Mouse (Mus musculus): Measurements from ENCODE around the gene Rem2. TPM values are rescaled to one million over a fixed set of nuclear protein-coding genes. Genes with fewer than 3 reads are reported as not detected.
A peak's percentile ranks its signal among the peaks of the same experiment; 100 is the strongest.

Gene Rem2
- 2.4 and 3.8 TPM in 2 replicates for polyA plus RNA-seq (2016; fragmentation: Nextera tagmentation; extraction: Ambion mirVana)

DNA sequence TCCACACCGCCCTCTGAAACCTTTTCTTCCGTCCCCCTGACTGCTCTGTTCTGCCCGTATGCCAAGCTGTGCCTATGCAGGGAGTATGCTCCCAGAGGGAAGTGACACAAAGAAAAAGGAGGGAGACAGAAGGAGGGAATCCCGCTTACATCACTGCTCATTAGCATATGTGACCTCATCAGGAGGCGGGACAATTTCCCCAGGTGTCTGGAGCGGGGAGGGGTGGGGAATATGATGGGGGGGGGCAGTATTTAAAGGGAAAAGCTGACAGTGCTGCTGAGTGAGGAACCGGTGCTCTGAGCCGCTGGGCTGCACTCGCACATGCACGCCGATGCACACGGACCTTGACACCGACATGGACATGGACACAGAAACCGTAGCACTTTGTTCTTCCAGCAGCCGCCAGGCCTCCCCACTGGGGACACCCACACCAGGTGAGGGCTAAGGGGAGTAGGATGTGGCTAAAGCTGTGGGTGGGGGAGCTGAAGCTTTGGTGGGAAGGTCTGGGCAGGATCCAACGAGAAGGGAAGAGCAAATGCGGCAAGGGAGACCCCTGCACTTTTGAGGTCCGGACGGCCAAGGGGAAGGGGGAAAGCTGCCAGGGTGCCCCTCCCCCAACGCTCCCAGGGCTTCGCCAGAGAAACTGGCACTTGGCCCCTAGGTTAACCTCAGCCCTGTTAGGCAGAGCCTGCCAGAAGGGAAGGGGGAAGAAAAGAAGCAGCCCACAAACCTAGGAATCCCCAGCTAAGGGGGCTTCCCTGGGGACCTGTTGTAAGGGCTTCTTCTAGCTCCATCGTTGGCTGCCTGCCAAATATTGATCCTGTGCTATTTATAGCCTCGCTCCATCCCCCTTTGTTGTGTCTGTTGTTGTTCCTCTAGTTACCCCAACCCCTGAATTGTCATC is at the start of gene Rem2:
Gene Rem2 (plus strand): TSS at position 160 of the 904 bp plus-strand sequence.
- no peak for DNase-seq (ENCODE audit: low spot score)
- Histone ChIP-seq H3K4me1 (peaks cover 40% of the 10 kb centered on the region), H3K4me3 (peak within 1 kb of the TSS; percentile 68), H3K27me3 (ENCODE audit: insufficient read depth, poor library complexity, severe bottlenecking) (peaks cover 46% of the 10 kb centered on the region), H3K9me3 (no peaks in the 10 kb centered on the region), H3K27ac (peak within 1 kb of the TSS; percentile 80), H3K36me3 (peaks cover 6% of the 10 kb centered on the region; the same call in 1 of the 2 replicates)
- 1% methylated on average over 23 of the region's 23 CpGs for WGBS

DNA sequence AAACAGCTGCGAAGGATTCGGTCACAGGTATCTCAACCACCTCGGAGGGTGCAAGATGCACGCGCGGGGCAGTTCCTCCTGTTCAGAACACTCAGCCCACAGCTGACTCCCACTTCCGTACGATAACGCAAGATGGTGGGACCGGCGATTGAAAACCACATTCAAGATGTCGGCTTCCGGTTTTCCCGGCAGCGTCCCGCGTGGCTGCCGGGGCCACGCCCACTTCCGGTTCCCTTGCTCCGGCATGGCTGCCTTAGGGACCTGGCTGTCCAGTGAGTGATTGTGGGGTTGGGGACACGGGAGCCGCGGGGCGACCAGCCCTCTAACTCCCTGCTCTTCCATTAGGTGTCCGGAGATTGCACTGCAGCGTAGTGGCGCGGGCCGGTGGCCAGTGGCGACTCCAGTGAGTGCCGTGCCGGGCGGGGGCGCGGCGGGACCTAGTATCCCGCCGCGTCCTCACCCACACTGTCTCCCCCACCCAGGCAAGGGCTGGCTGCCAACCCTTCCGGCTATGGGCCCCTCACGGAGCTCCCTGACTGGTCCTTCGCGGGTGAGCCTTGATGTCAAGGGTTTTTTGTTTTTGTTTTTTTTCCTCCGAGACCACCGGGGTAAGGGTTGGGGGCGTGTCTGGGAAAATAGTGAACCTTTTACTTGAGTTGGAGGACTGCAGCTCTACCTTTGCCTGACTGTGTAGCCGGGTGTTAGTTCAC is 49.1 kb upstream of the Rem2 start, which contains the start of gene Mrpl52:
Gene Mrpl52 (plus strand): TSS at position 221 of the 710 bp plus-strand sequence.
- peak within 1 kb of the TSS; percentile 80 for H3K4me3 ChIP-seq
- peaks cover 25% of the 10 kb centered on the region for H3K4me1 ChIP-seq
- peak; percentile 97 for DNase-seq (ENCODE audit: low spot score)
- no peaks in the 10 kb centered on the region; the same call in 1 of the 2 replicates for H3K9me3 ChIP-seq
- no peaks in the 10 kb centered on the region for H3K27me3 ChIP-seq (ENCODE audit: insufficient read depth, poor library complexity, severe bottlenecking)
- H3K36me3 ChIP-seq: peaks cover 14% of the 10 kb centered on the region; the same call in 1 of the 2 replicates
- under 1% methylated on average over 48 of the region's 48 CpGs for WGBS
- peak within 1 kb of the TSS; percentile 91 for H3K27ac ChIP-seq

DNA sequence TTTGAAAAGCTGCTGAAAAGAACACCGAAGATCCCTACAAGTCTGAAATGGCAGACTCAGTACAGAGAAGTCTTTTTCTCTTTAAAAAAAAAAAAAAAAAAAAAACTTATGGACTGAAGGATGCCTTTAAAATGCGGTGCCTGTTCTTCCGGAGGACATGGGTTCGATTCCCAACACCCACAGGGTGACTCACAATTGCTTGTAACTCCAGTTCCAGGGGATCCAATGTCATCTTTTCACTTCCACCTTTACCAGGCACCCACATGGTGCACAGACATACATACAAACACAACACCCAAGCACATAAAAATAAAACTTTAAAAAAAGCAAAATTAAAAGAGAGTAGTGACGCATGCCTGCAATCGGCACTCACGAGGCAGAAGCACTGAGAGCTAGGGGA is 48.2 kb upstream of the Rem2 start:
- Histone ChIP-seq H3K36me3 (peaks cover 14% of the 10 kb centered on the region; the same call in 1 of the 2 replicates), H3K9me3 (no peaks in the 10 kb centered on the region; the same call in 1 of the 2 replicates), H3K27me3 (ENCODE audit: insufficient read depth, poor library complexity, severe bottlenecking) (no peaks in the 10 kb centered on the region), H3K4me3 (peak overlapping the region; percentile 80), H3K4me1 (peaks cover 32% of the 10 kb centered on the region), H3K27ac (no peak overlapping the region)
- DNase-seq (ENCODE audit: low spot score): no peak
- WGBS: 93% methylated on average over 7 of the region's 7 CpGs

DNA sequence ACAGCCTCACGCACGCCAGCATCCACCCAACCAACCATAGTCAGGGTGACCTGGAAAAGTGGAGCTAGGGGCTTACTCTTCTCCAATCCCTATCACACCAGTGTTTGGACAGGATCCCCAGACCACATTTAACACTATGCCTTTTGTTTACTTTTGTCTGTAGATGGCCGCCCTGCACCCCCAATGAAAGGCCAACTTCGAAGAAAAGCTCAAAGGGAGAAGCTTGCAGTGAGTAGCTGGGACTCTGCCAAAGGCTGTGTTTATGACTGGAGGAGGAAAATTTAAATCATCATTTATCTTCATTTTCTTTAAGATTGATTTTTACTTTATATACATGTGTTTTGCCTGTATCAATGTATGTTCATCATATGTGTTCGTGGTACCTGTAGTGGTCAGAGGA is 47.5 kb upstream of the Rem2 start:
- Histone ChIP-seq H3K27ac (no peak overlapping the region), H3K4me1 (peaks cover 39% of the 10 kb centered on the region), H3K27me3 (ENCODE audit: insufficient read depth, poor library complexity, severe bottlenecking) (no peaks in the 10 kb centered on the region), H3K9me3 (no peaks in the 10 kb centered on the region; the same call in 1 of the 2 replicates), H3K4me3 (no peak overlapping the region), H3K36me3 (peaks cover 14% of the 10 kb centered on the region; the same call in 1 of the 2 replicates)
- no peak for DNase-seq (ENCODE audit: low spot score)
- 95% methylated on average over 5 of the region's 5 CpGs for WGBS

DNA sequence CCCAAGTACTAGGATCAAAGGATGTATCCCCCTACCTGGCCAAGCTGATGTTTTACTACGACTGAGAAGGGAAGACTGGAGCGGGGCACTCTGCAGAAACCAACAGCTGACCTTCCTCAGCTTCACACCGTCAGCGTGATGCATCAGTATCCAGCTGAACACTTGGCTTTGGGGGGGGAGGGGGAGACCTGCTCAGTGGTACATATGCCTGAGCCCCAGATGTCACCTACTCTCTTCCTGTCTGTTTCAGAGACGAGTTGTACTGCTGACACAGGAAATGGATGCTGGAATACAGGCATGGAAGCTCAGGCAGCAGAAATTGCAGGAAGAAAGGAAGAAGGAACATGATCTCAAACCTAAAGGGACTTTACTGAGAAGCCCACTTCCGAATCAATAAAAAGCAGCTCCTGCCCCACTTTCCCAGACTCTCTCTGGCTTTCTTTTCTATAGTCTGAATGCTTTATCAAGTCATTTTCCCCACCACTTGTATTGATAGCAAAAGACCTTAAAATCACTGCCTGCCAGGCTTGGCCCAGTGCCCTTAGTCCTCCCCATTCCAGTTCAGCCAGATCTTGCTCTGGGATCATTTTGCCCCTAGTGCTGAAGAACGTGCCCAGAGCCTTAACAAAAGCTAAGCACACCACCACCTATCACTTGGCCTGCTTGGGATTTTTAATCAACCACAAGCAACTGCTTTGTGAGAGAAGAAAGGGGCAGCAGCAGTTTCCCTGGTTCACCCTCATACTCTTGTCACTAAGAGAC is 46.4 kb upstream of the Rem2 start:
- Histone ChIP-seq H3K27me3 (ENCODE audit: insufficient read depth, poor library complexity, severe bottlenecking) (no peaks in the 10 kb centered on the region), H3K36me3 (peaks cover 14% of the 10 kb centered on the region; the same call in 1 of the 2 replicates), H3K9me3 (no peaks in the 10 kb centered on the region), H3K4me1 (peaks cover 50% of the 10 kb centered on the region), H3K27ac (peak overlapping the region; percentile 100), H3K4me3 (peak overlapping the region; percentile 90; the same call in 1 of the 2 replicates)
- no peak for DNase-seq (ENCODE audit: low spot score)
- 51% methylated on average over 7 of the region's 7 CpGs for WGBS

DNA sequence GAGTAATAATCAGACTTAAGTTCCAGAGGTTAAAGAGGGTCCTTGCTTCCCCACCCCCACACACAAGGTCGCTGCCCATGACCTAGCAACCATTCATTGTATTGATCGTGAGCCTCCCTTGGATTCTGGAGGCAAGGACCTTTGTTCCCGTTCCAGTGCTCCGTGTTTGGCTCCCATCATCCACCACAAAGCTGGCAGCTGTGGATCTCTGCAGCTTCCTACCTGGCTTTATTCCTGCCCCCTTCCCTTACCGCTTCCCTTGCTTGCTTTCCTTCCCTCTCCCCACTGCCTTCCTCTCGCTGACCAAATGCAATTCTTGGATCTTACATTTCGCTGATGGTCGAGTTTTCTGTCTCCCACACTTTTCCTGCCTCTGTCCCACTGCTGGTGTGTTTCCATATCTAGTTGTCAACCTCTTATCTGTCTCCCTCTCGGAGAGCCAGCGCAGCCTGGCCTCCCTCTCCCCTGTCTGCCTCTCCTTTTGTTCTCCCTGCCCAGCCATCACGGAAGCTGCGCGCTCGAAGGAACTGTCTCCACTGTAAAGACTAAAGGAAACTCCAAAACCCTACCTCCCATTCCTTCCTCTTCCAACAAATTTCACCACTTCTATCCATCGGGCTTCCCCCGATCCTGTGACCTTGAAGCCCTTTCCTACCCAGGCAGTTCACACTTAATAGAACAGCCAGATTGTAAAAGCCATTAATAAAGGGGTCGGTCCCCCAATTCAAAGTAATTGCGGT is 45.3 kb upstream of the Rem2 start:
- Histone ChIP-seq H3K36me3 (peaks cover 20% of the 10 kb centered on the region), H3K4me1 (peaks cover 60% of the 10 kb centered on the region), H3K4me3 (peak overlapping the region; percentile 90), H3K27ac (peak overlapping the region; percentile 100), H3K27me3 (ENCODE audit: insufficient read depth, poor library complexity, severe bottlenecking) (no peaks in the 10 kb centered on the region), H3K9me3 (no peaks in the 10 kb centered on the region)
- DNase-seq (ENCODE audit: low spot score): no peak
- 2% methylated on average over 18 of the region's 18 CpGs for WGBS

DNA sequence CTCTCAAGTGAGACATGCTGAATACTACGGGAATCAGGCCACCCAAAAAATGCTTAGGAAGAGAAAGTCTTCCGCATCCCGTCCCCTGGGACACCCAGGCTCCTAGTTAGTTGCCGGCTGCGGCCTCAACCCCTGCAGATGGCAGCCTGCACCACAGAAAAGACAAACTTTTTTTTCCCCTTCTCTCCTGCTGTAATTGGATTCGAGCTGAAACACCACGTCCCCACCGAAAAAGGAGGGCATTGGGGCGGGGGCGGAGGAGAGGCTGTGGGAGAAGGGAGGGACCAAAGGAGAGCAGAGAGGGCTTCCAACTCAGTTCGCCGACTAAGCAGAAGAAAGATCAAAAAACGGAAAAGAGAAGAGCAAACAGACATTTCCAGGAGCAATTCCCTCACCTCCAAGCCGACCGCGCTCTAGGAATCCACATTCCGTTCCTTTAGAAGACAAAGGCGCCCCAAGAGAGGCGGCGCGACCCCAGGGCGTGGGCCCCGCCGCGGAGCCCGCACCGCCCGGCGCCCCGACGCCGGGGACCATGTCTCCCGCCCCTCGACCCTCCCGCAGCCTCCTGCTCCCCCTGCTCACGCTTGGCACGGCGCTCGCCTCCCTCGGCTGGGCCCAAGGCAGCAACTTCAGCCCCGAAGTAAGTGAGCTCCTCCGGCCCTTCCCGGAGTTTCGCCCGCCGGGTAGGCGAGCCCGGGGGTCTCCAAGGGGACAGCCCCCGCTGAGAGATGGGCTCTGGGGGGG is 44.4 kb upstream of the Rem2 start, which contains the start of gene Mmp14:
Gene Mmp14 (plus strand): TSS at position 279 of the 744 bp plus-strand sequence.
- WGBS: under 1% methylated on average over 49 of the region's 49 CpGs
- Histone ChIP-seq H3K27ac (peak within 1 kb of the TSS; percentile 100), H3K4me1 (peaks cover 62% of the 10 kb centered on the region), H3K27me3 (ENCODE audit: insufficient read depth, poor library complexity, severe bottlenecking) (no peaks in the 10 kb centered on the region), H3K9me3 (no peaks in the 10 kb centered on the region), H3K36me3 (peaks cover 30% of the 10 kb centered on the region), H3K4me3 (peak within 1 kb of the TSS; percentile 90)
- DNase-seq (ENCODE audit: low spot score): peak; percentile 87

DNA sequence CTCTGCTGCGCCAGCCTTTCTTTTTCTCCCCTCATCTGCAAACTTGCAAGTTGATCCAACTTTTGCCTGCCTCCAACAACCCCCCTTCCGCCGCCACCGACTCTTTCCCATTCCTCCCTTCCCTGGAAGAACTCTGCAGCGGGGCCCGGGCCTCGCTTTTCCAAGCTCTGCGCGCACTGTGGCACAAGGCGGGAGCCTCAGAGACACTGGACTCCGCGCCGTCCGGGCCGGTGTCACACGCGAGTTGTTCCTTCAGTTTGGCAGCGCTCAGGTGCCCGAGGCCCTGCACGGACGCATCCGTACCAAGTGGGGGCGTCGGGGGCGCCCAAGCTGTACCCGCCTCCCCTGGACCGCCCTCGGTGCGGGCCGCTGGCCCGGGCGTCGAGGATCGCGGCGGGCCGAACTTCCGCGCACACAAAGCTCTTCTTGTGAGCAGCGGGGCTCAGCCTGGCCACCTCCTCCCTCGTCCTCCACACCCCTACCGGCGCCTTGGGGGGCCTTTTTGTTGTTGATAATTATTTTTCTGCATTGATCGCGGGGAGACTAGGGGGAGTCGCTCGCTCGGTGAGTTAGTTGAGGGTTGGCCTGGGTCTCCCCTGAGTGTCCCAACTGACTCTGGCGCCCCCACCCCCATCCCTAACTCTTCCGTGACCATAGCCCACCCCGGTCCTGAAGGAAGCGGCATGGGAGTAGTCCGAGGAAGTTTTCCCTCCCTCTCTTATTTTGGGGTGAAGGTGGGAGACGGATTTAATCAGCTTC is 43.6 kb upstream of the Rem2 start:
- 2% methylated on average over 54 of the region's 54 CpGs for WGBS
- Histone ChIP-seq H3K4me3 (peak overlapping the region; percentile 90), H3K36me3 (peaks cover 37% of the 10 kb centered on the region), H3K27me3 (ENCODE audit: insufficient read depth, poor library complexity, severe bottlenecking) (no peaks in the 10 kb centered on the region), H3K4me1 (peaks cover 62% of the 10 kb centered on the region), H3K27ac (peak overlapping the region; percentile 100), H3K9me3 (no peaks in the 10 kb centered on the region)
- DNase-seq (ENCODE audit: low spot score): no peak

DNA sequence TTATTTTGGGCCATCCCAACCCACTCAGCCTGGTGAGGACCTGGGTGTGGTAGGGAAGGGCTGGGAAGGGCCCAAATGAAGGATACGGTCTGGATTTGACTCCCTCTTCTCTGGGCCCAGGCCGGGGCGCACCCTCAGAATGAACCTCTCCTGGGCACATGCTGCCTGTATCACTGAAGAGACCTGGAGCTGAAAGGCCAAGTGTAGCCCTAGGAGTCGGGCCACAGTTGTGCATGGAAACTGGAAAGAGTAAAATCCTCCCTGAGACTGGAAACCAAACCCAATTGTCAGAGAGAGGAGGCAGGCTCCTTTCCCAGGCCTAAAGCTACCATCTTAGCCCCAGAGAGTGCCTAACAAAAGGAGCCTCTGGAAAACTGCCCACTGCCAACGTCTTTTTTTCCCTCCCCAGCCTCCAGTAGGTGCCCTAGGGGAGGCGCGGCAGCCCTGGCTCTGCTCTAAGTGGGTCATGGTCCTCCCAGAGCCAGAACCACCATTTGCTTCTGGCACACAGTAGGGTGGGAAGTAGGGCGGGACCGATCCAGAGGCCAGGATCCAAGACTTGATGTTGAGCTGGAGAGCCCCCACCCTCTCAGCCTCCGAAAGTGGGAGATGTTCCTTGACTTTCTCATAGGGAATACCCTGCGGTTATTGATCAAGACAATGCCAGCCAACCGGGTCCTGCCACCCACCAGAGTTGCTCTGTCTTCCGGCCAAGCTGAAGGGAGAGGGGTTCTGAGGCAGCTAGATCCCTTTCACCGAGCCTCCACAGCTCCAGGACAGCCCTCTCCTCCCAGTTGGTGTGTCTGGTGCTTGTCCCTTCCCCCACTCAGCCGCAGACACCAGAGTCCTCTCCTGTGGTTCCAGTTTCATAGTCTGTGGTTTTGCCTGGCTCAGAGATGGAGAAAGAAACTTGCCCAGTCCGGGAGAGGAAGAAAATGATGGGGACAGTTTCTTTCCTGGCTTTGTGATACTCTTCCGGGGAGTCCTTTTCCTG is 42.8 kb upstream of the Rem2 start:
- 30% methylated on average over 17 of the region's 17 CpGs for WGBS
- no peaks in the 10 kb centered on the region for H3K27me3 ChIP-seq (ENCODE audit: insufficient read depth, poor library complexity, severe bottlenecking)

More for the DNA sequence above, 42.8 kb upstream of the Rem2 start:
- Histone ChIP-seq H3K9me3 (no peaks in the 10 kb centered on the region), H3K36me3 (peaks cover 45% of the 10 kb centered on the region), H3K27ac (peak overlapping the region; percentile 100), H3K4me3 (peak overlapping the region; percentile 90), H3K4me1 (peaks cover 59% of the 10 kb centered on the region)
- no peak for DNase-seq (ENCODE audit: low spot score)
